Comparison of ENCODE assay signal across 24 mouse cellular contexts in the genomic region with DNA sequence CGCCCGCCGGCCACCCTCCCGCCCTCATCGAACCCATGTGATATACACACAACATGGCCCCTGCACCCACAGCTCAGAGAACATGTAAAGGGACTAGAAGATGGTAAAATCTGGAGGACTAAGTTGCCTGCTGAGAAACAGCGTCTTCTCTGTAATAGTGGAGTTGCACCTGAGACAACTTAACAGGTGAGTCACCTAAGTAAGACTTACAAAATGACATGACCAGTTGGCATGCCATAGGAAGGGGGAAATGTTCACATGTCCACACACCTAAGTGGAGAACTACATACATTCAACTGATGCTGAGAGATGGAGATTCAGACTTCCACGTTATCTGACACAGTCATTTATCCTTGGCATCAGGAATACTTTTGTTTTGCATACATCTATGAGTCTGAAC. TPM values are rescaled to one million over a fixed set of nuclear protein-coding genes. Genes with fewer than 3 reads are reported as not detected.
DNase-seq lines count a peak whose midpoint lies in the region; ATAC-seq lines count a peak whose summit lies in the region.
"Had no signal": no experiment of that assay in that cellular context is flagged by ENCODE, and none has a peak within 500 bp of the region (broad histone marks: within the 10 kb centered on the region; RNA-seq: fewer than 3 reads in every experiment).

No protein-coding gene starts in this region.

- H3K9ac ChIP-seq in midbrain, embryonic 11.5 days (ENCODE audit: low read length) = no peak overlapping the region
- H3K9ac ChIP-seq in midbrain, embryonic 13.5 days (replicated peaks) = no peak overlapping the region
- H3K9ac ChIP-seq: limb, embryonic 12.5 days; liver, embryonic 15.5 days had no signal

- no peaks in the 10 kb centered on the region for H3K27me3 ChIP-seq in midbrain, embryonic 11.5 days (ENCODE audit: control insufficient read depth, insufficient read depth, low read length)
- H3K27me3 ChIP-seq in midbrain, embryonic 13.5 days = no peaks in the 10 kb centered on the region
- H3K27me3 ChIP-seq: limb, embryonic 12.5 days; liver, embryonic 15.5 days had no signal

- 22% methylated on average over 7 of the region's 7 CpGs for WGBS in midbrain, embryonic 11.5 days
- 23% methylated on average over 7 of the region's 7 CpGs for WGBS in midbrain, embryonic 13.5 days

- no peak overlapping the region for H3K27ac ChIP-seq in midbrain, embryonic 11.5 days (ENCODE audit: low read depth, low read length)
- H3K27ac ChIP-seq in midbrain, embryonic 13.5 days = no peak overlapping the region
- H3K27ac ChIP-seq: embryonic facial prominence, embryonic 10.5 days; heart, embryonic 10.5 days; limb, embryonic 12.5 days; liver, embryonic 15.5 days; macrophage; stomach, postnatal 0 days had no signal

- ATAC-seq in midbrain, embryonic 11.5 days (ENCODE audit: low FRiP score) = no peak
- ATAC-seq in midbrain, embryonic 13.5 days = no peak

- no peaks in the 10 kb centered on the region for H3K36me3 ChIP-seq in midbrain, embryonic 11.5 days (ENCODE audit: control insufficient read depth, insufficient read depth, low read length)
- H3K36me3 ChIP-seq in midbrain, embryonic 13.5 days = no peaks in the 10 kb centered on the region
- H3K36me3 ChIP-seq: embryonic facial prominence, embryonic 10.5 days; heart, embryonic 10.5 days; limb, embryonic 12.5 days; liver, embryonic 15.5 days had no signal

- H3K4me1 ChIP-seq in midbrain, embryonic 11.5 days (ENCODE audit: control insufficient read depth, insufficient read depth, low read length) = no peaks in the 10 kb centered on the region
- no peaks in the 10 kb centered on the region; the same call in 1 of the 2 replicates for H3K4me1 ChIP-seq in midbrain, embryonic 13.5 days (replicated peaks)
- H3K4me1 ChIP-seq: embryonic facial prominence, embryonic 10.5 days; heart, embryonic 10.5 days; limb, embryonic 12.5 days had no signal

- no peak overlapping the region for H3K4me2 ChIP-seq in midbrain, embryonic 11.5 days
- no peak overlapping the region for H3K4me2 ChIP-seq in midbrain, embryonic 13.5 days (replicated peaks)
- H3K4me2 ChIP-seq: limb, embryonic 12.5 days; liver, embryonic 15.5 days had no signal

- peak; percentile 26 for DNase-seq in embryo, embryonic 10.5 days (ENCODE audit: low spot score)
- DNase-seq in embryo, embryonic 10 days (ENCODE audit: low spot score) = no peak
- peak; percentile 85 for DNase-seq in midbrain, embryonic 11.5 days (ENCODE audit: low spot score, missing footprints)
- peak; percentile 16 for DNase-seq in ES-CJ7 (ENCODE audit: low read depth, low spot score)
- DNase-seq in induced T-regulatory cell, adult 2 months (ENCODE audit: low read depth) = peak; percentile 43
- no peak for DNase-seq in adrenal gland, postnatal 25 days
- DNase-seq in testis, postnatal 14 days (ENCODE audit: low spot score) = no peak
- DNase-seq: cerebellum, adult 8-10 months; gastrocnemius, postnatal 36 days; kidney, adult 8-10 months had no signal

- H3K4me3 ChIP-seq in midbrain, embryonic 11.5 days (ENCODE audit: low read depth, low read length) = no peak overlapping the region
- H3K4me3 ChIP-seq in midbrain, embryonic 13.5 days (replicated peaks) = no peak overlapping the region
- H3K4me3 ChIP-seq: embryonic facial prominence, embryonic 10.5 days; heart, embryonic 10.5 days; limb, embryonic 12.5 days; liver, embryonic 15.5 days had no signal

- no peaks in the 10 kb centered on the region for H3K9me3 ChIP-seq in midbrain, embryonic 11.5 days (ENCODE audit: control insufficient read depth, low read length)
- no peaks in the 10 kb centered on the region for H3K9me3 ChIP-seq in midbrain, embryonic 13.5 days
- H3K9me3 ChIP-seq: embryonic facial prominence, embryonic 10.5 days; heart, embryonic 10.5 days; limb, embryonic 12.5 days; liver, embryonic 15.5 days had no signal

RNA-seq across cellular contexts. Expression of a gene that starts 29.7 kb away (rescaled TPM):
- not detected in 2 replicates for polyA plus RNA-seq in midbrain, embryonic 11.5 days (2014; fragmentation: Nextera tagmentation; extraction: Ambion mirVana)
- polyA plus RNA-seq in midbrain, embryonic 13.5 days (2015; fragmentation: Nextera tagmentation; extraction: Ambion mirVana) = not detected in 2 replicates
- not detected in 2 replicates for total RNA-seq in adrenal gland, postnatal 25 days (2021)
- total RNA-seq: adrenal gland, postnatal 4 days; gastrocnemius, postnatal 36 days; heart, postnatal 14 days; layer of hippocampus, postnatal 36 days had no signal
- polyA plus RNA-seq: C2C12; embryonic facial prominence, embryonic 10.5 days; heart, embryonic 10.5 days; large intestine, adult 2 months; limb, embryonic 12.5 days; liver, embryonic 15.5 days; macrophage; spleen, adult 2 months; stomach, postnatal 0 days; urinary bladder, adult 2 months had no signal

RNA-seq across cellular contexts. Expression of a gene that starts 38.9 kb away (rescaled TPM):
- polyA plus RNA-seq in midbrain, embryonic 11.5 days (2014; fragmentation: Nextera tagmentation; extraction: Ambion mirVana) = 10.9 and 11.8 TPM in 2 replicates
- 38.3 and 41.5 TPM in 2 replicates for polyA plus RNA-seq in midbrain, embryonic 13.5 days (2015; fragmentation: Nextera tagmentation; extraction: Ambion mirVana)
- total RNA-seq in adrenal gland, postnatal 25 days (2021) = 21.3 and 31.7 TPM in 2 replicates

Comparison
In these comparisons a context has a peak if more than half of its experiments do, and no peak if none do; other contexts are left out.
1. DNase-seq: peak in embryo, embryonic 10.5 days (single experiment), midbrain, embryonic 11.5 days (single experiment), ES-CJ7 (single experiment) and induced T-regulatory cell, adult 2 months (single experiment); none in embryo, embryonic 10 days (single experiment), adrenal gland, postnatal 25 days (single experiment) and testis, postnatal 14 days (single experiment).